Mouse (Mus musculus) intestine, postnatal 0 days (tissue): ENCODE data around the gene Nub1. TPM values are rescaled to one million over a fixed set of nuclear protein-coding genes. Genes with fewer than 3 reads are reported as not detected.
"Not testable (repeated sequence)": the region's sequence is repeated elsewhere in the genome, so short reads cannot be mapped to it uniquely, and the experiment has no call there.

ENCODE experiments used
- ATAC-seq: fragments of 200-750 bp; cut with Nextera tagmentation; 2 replicates; pipeline ENCODE4 v1.8.0; 2017; ENCODE audit warnings: mild to moderate bottlenecking, moderate TSS enrichment, moderate library complexity
- H3K27ac ChIP-seq: fragments of 300-500 bp; sonication (generic); 2 replicates; pipeline ENCODE4 v1.5.1; 2014; ENCODE audit warnings: mild to moderate bottlenecking, low read depth, low read length, moderate library complexity
- H3K27me3 ChIP-seq: fragments of 300-500 bp; sonication (generic); replicated peaks from 2 replicates; pipeline ENCODE4 v1.6.1; 2014; ENCODE audit warnings: low read length, mixed read lengths; ENCODE audit not compliant: control insufficient read depth, insufficient read depth
- H3K36me3 ChIP-seq: fragments of 300-500 bp; sonication (generic); 2 replicates; pipeline ENCODE4 v1.6.1; 2014; ENCODE audit warnings: mild to moderate bottlenecking, moderate library complexity; ENCODE audit not compliant: control insufficient read depth, insufficient read depth
- H3K4me1 ChIP-seq: fragments of 300-500 bp; sonication (generic); replicated peaks from 2 replicates; pipeline ENCODE4 v1.6.1; 2014; ENCODE audit warnings: antibody characterized with exemption, low read length, mixed read lengths; ENCODE audit not compliant: control insufficient read depth, insufficient read depth
- H3K4me2 ChIP-seq: fragments of 300-500 bp; sonication (generic); replicated peaks from 2 replicates; pipeline ENCODE4 v1.6.1; 2014; ENCODE audit warnings: low read depth, mild to moderate bottlenecking, moderate library complexity
- H3K4me3 ChIP-seq: fragments of 300-500 bp; sonication (generic); 2 replicates; pipeline ENCODE4 v1.5.1; 2014; ENCODE audit warnings: low read depth, low read length
- H3K9ac ChIP-seq: fragments of 300-500 bp; sonication (generic); 2 replicates; pipeline ENCODE4 v1.6.1; 2014; ENCODE audit warnings: mild to moderate bottlenecking, low read depth, low read length
- H3K9me3 ChIP-seq: fragments of 300-500 bp; sonication (generic); 2 replicates; pipeline ENCODE4 v1.6.1; 2016; ENCODE audit warnings: mixed run types; ENCODE audit not compliant: control insufficient read depth
- CTCF ChIP-seq: sonication (generic); IDR thresholded peaks from 2 replicates; pipeline ENCODE4 v1.5.1; 2016; ENCODE audit warnings: low read depth, mild to moderate bottlenecking, control low read depth, antibody characterized with exemption, moderate library complexity
- WGBS: fragments of 180-500 bp; shearing (Covaris S2); extraction: QIAGEN DNeasy Blood & Tissue Kit; methylation state at CpG from one replicate; pipeline ENCODE4 v1.1.7; 2014; 5-methylcytosine and 5-hydroxymethylcytosine counted together
- polyA plus RNA-seq: library from polyadenylated mRNA; unstranded; fragments of >200 nt; fragmentation: Nextera tagmentation; extraction: Ambion mirVana; gene quantifications from 2 replicates; pipeline ENCODE4 v1.2.1, GENCODE M21; 2015

Gene Nub1
- polyA plus RNA-seq, 1 experiment from 2014 or later: 18.0 TPM

GRCm38 (mm10) chr5:24659708-24660423 is 25.5 kb upstream of the Nub1 start:
- TF ChIP-seq CTCF: no peak
- no peak overlapping the region for H3K9ac ChIP-seq
- H3K4me1 ChIP-seq: no peaks in the 10 kb centered on the region
- 84% methylated on average over 4 of the region's 4 CpGs for WGBS
- no peaks in the 10 kb centered on the region for H3K27me3 ChIP-seq
- ATAC-seq: no peak
- 0 out of 2 replicates have a peak, but pooled peaks cover 2% of the 10 kb centered on the region for H3K9me3 ChIP-seq
- H3K4me2 ChIP-seq: no peak overlapping the region
- H3K27ac ChIP-seq: no peak overlapping the region
- no peaks in the 10 kb centered on the region for H3K36me3 ChIP-seq
- no peak overlapping the region for H3K4me3 ChIP-seq

GRCm38 (mm10) chr5:24661457-24661856 is 23.9 kb upstream of the Nub1 start:
- no peak overlapping the region for H3K27ac ChIP-seq
- 74% methylated on average over 6 of the region's 6 CpGs for WGBS
- no peak overlapping the region for H3K4me3 ChIP-seq
- no peaks in the 10 kb centered on the region for H3K27me3 ChIP-seq
- H3K9ac ChIP-seq: no peak overlapping the region
- no peaks in the 10 kb centered on the region for H3K36me3 ChIP-seq
- no peak for TF ChIP-seq CTCF
- no peak for ATAC-seq
- H3K9me3 ChIP-seq: 0 out of 2 replicates have a peak, but pooled peaks cover 2% of the 10 kb centered on the region
- H3K4me1 ChIP-seq: no peaks in the 10 kb centered on the region
- no peak overlapping the region for H3K4me2 ChIP-seq

GRCm38 (mm10) chr5:24674238-24674637 is 11.1 kb upstream of the Nub1 start:
- TF ChIP-seq CTCF: peak; percentile 94
- Histone ChIP-seq H3K9me3 (no peaks in the 10 kb centered on the region), H3K27me3 (no peaks in the 10 kb centered on the region), H3K9ac (no peak overlapping the region), H3K4me1 (no peaks in the 10 kb centered on the region), H3K36me3 (no peaks in the 10 kb centered on the region), H3K4me2 (no peak overlapping the region), H3K27ac (no peak overlapping the region), H3K4me3 (no peak overlapping the region)
- 20% methylated on average over 4 of the region's 4 CpGs for WGBS
- peak; percentile 51; the same call in 1 of the 2 replicates for ATAC-seq

GRCm38 (mm10) chr5:24681436-24681835 is 3.9 kb upstream of the Nub1 start:
- ATAC-seq: no peak
- WGBS: 50% methylated on average over 1 of the region's 1 CpGs
- no peak overlapping the region for H3K9ac ChIP-seq
- H3K9me3 ChIP-seq: no peaks in the 10 kb centered on the region
- no peak overlapping the region for H3K4me3 ChIP-seq
- no peaks in the 10 kb centered on the region for H3K4me1 ChIP-seq
- H3K4me2 ChIP-seq: no peak overlapping the region
- no peak for TF ChIP-seq CTCF
- no peak overlapping the region for H3K27ac ChIP-seq
- no peaks in the 10 kb centered on the region for H3K36me3 ChIP-seq
- no peaks in the 10 kb centered on the region for H3K27me3 ChIP-seq

GRCm38 (mm10) chr5:24684578-24685365 is 560 bp upstream of the Nub1 start:
- Histone ChIP-seq H3K27ac (peak overlapping the region; percentile 96), H3K27me3 (no peaks in the 10 kb centered on the region), H3K4me3 (peak overlapping the region; percentile 94), H3K36me3 (peaks cover 9% of the 10 kb centered on the region), H3K4me1 (no peaks in the 10 kb centered on the region), H3K4me2 (peak overlapping the region; percentile 76), H3K9me3 (no peaks in the 10 kb centered on the region), H3K9ac (peak overlapping the region; percentile 62)
- peak; percentile 20; the same call in 1 of the 2 replicates for ATAC-seq
- TF ChIP-seq CTCF: no peak
- WGBS: 20% methylated on average over 16 of the region's 16 CpGs

- under 1% methylated on average over 15 of the region's 15 CpGs for WGBS
- ATAC-seq: peak; percentile 31
- peaks cover 23% of the 10 kb centered on the region for H3K36me3 ChIP-seq
These were observed 844 bp downstream of the Nub1 start for GRCm38 (mm10) chr5:24686176-24686575.

GRCm38 (mm10) chr5:24686671-24687420 is 1.5 kb downstream of the Nub1 start:
- H3K4me2 ChIP-seq: peak overlapping the region; percentile 63
- peak overlapping the region; percentile 94 for H3K4me3 ChIP-seq
- not testable (repeated sequence) for H3K27me3 ChIP-seq, H3K9me3 ChIP-seq, H3K9ac ChIP-seq, ATAC-seq, H3K4me1 ChIP-seq
- 71% methylated on average over 16 of the region's 16 CpGs for WGBS
- peaks cover 30% of the 10 kb centered on the region for H3K36me3 ChIP-seq
- peak overlapping the region; percentile 96; the same call in 1 of the 2 replicates for H3K27ac ChIP-seq

More at GRCm38 (mm10) chr5:24686176-24686575, 844 bp downstream of the Nub1 start:
- Histone ChIP-seq H3K27me3 (no peaks in the 10 kb centered on the region), H3K4me2 (peak overlapping the region; percentile 63), H3K9me3 (no peaks in the 10 kb centered on the region), H3K9ac (peak overlapping the region; percentile 80), H3K4me1 (no peaks in the 10 kb centered on the region), H3K27ac (peak overlapping the region; percentile 96), H3K4me3 (peak overlapping the region; percentile 94)
- TF ChIP-seq CTCF: no peak
